Mouse (Mus musculus) neural tube, embryonic 15.5 days (tissue): ENCODE results near the gene Tex9. TPM values are rescaled to one million over a fixed set of nuclear protein-coding genes. Genes with fewer than 3 reads are reported as not detected.

Experiments used
- ATAC-seq: fragments of 200-750 bp; cut with Nextera tagmentation; 2 replicates; pipeline ENCODE4 v1.8.0; 2017; ENCODE audit warnings: mild to moderate bottlenecking, moderate TSS enrichment, moderate library complexity; ENCODE audit not compliant: low FRiP score
- H3K27ac ChIP-seq: fragments of 300-500 bp; sonication (generic); replicated peaks from 2 replicates; pipeline ENCODE4 v1.5.1; 2015; ENCODE audit warnings: mild to moderate bottlenecking, inconsistent platforms
- H3K27me3 ChIP-seq: fragments of 300-500 bp; sonication (generic); replicated peaks from 2 replicates; pipeline ENCODE4 v1.6.1; 2015; ENCODE audit warnings: inconsistent platforms
- H3K36me3 ChIP-seq: fragments of 300-500 bp; sonication (generic); 2 replicates; pipeline ENCODE4 v1.6.1; 2015; ENCODE audit warnings: inconsistent platforms
- H3K4me1 ChIP-seq: fragments of 300-500 bp; sonication (generic); 2 replicates; pipeline ENCODE4 v1.6.1; 2015; ENCODE audit warnings: inconsistent platforms
- H3K4me2 ChIP-seq: fragments of 300-500 bp; sonication (generic); 2 replicates; pipeline ENCODE4 v1.6.1; 2015; ENCODE audit warnings: inconsistent platforms, mild to moderate bottlenecking, moderate library complexity
- H3K4me3 ChIP-seq: fragments of 300-500 bp; sonication (generic); replicated peaks from 2 replicates; pipeline ENCODE4 v1.5.1; 2015; ENCODE audit warnings: mild to moderate bottlenecking, inconsistent platforms
- H3K9ac ChIP-seq: fragments of 300-500 bp; sonication (generic); replicated peaks from 2 replicates; pipeline ENCODE4 v1.6.1; 2015; ENCODE audit warnings: mild to moderate bottlenecking, inconsistent platforms
- H3K9me3 ChIP-seq: fragments of 300-500 bp; sonication (generic); replicated peaks from 2 replicates; pipeline ENCODE4 v1.6.1; 2016; ENCODE audit warnings: inconsistent platforms
- WGBS: fragments of 180-500 bp; shearing (Covaris S2); methylation state at CpG from one replicate; pipeline ENCODE4 v1.1.7; 2015; ENCODE audit warnings: mixed read lengths; 5-methylcytosine and 5-hydroxymethylcytosine counted together
- polyA plus RNA-seq: library from polyadenylated mRNA; unstranded; fragments of >200 nt; fragmentation: Nextera tagmentation; extraction: Ambion mirVana; gene quantifications from 2 replicates; pipeline ENCODE4 v1.2.1, GENCODE M21; 2015

Tex9 gene
- polyA plus RNA-seq, 1 experiment from 2014 or later, result 26.8 TPM

DNA sequence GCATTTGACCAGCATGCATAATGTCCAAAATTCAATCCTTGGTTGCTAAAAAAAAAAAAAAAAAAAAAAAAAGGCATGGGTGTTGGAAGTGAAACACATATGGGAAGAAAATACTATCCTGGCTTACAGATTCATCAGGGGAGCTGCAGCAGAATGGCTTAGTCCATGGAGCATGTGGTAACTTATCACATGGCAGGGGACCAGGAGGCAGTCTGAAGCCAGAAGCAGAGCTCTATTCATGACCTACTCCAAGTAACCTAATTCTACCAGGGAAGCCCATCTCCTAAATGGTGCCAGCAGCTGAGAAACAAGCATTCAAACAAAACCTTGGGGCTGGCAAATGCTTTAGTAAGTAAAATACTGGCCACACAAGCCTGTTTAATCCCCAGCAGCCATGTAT lies 27.2 kb upstream of the Tex9 start:
- H3K4me1 ChIP-seq, result no peaks in the 10 kb centered on the region
- H3K27me3 ChIP-seq, result no peaks in the 10 kb centered on the region
- H3K4me3 ChIP-seq, result no peak overlapping the region
- no peak overlapping the region for H3K27ac ChIP-seq
- H3K36me3 ChIP-seq, result no peaks in the 10 kb centered on the region
- no peak for ATAC-seq
- no peak overlapping the region for H3K4me2 ChIP-seq
- H3K9me3 ChIP-seq, result no peaks in the 10 kb centered on the region
- H3K9ac ChIP-seq, result no peak overlapping the region

GRCm38 (mm10) chr9:72515366-72515765 lies 23.4 kb upstream of the Tex9 start:
- H3K27me3 ChIP-seq, result no peaks in the 10 kb centered on the region
- no peaks in the 10 kb centered on the region for H3K4me1 ChIP-seq
- no peak overlapping the region for H3K9ac ChIP-seq
- ATAC-seq, result no peak
- H3K27ac ChIP-seq, result no peak overlapping the region
- H3K4me3 ChIP-seq, result no peak overlapping the region
- H3K36me3 ChIP-seq, result no peaks in the 10 kb centered on the region
- no peaks in the 10 kb centered on the region for H3K9me3 ChIP-seq
- H3K4me2 ChIP-seq, result no peak overlapping the region

DNA sequence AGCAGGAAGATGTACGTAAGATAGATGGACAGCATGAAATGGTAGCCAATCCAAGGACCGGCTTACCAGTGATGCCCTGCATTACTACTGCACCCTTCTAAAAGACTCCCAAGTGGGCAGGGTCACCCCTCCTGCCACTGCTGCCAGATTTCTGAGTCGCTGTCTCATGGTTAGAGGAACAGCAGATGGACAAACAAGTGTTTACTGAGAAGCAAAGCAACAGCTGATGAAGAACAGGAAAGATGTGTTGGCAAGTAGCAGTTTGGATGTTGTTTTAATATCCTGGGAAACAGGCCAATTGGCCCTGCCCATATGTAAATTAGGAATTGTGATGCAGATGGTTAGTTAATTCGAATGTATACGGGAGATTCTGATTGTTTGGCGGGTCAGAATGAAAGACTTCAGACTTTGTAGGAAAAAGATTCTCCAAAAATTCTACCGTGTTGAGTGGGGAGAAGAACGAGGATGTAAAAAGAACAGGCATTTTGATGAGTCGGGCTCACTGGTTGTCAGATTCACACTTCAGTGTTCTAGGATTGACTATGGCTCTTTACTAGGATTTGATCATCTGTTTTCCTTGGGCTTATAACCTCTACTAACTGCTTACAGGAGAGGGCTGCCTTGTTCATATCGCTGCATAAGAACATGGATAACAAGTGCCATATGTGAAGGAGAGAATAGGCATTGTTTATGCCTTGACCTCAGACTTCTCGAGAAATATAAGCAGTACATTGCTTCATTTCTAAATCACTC lies 20.4 kb upstream of the Tex9 start:
- Histone ChIP-seq H3K9me3 (no peaks in the 10 kb centered on the region), H3K36me3 (no peaks in the 10 kb centered on the region), H3K4me3 (no peak overlapping the region), H3K9ac (no peak overlapping the region), H3K4me2 (no peak overlapping the region), H3K27ac (no peak overlapping the region), H3K27me3 (no peaks in the 10 kb centered on the region), H3K4me1 (no peaks in the 10 kb centered on the region)
- no peak for ATAC-seq
- WGBS, result 43% methylated on average over 11 of the region's 11 CpGs

- WGBS, result 56% methylated on average over 3 of the region's 3 CpGs
- H3K36me3 ChIP-seq, result no peaks in the 10 kb centered on the region
- no peak overlapping the region for H3K4me3 ChIP-seq
- H3K27ac ChIP-seq, result no peak overlapping the region
- no peak for ATAC-seq
- no peaks in the 10 kb centered on the region for H3K27me3 ChIP-seq
- H3K9me3 ChIP-seq, result no peaks in the 10 kb centered on the region
- no peak overlapping the region for H3K4me2 ChIP-seq
- H3K9ac ChIP-seq, result no peak overlapping the region
- H3K4me1 ChIP-seq, result peaks cover 3% of the 10 kb centered on the region
Observed at GRCm38 (mm10) chr9:72497171-72497570, 5.2 kb upstream of the Tex9 start.

GRCm38 (mm10) chr9:72496691-72497090 lies 4.7 kb upstream of the Tex9 start:
- H3K4me3 ChIP-seq, result no peak overlapping the region
- ATAC-seq, result no peak
- H3K9me3 ChIP-seq, result no peaks in the 10 kb centered on the region
- no peak overlapping the region for H3K4me2 ChIP-seq
- H3K27me3 ChIP-seq, result no peaks in the 10 kb centered on the region
- peaks cover 6% of the 10 kb centered on the region for H3K4me1 ChIP-seq
- WGBS, result 66% methylated on average over 2 of the region's 2 CpGs
- no peak overlapping the region for H3K9ac ChIP-seq
- no peak overlapping the region for H3K27ac ChIP-seq
- no peaks in the 10 kb centered on the region for H3K36me3 ChIP-seq

GRCm38 (mm10) chr9:72493984-72494685 lies 2.1 kb upstream of the Tex9 start:
- Histone ChIP-seq H3K27ac (no peak overlapping the region), H3K4me1 (peaks cover 16% of the 10 kb centered on the region), H3K9ac (no peak overlapping the region), H3K4me3 (no peak overlapping the region), H3K4me2 (no peak overlapping the region), H3K9me3 (no peaks in the 10 kb centered on the region), H3K27me3 (no peaks in the 10 kb centered on the region), H3K36me3 (no peaks in the 10 kb centered on the region)
- 83% methylated on average over 3 of the region's 3 CpGs for WGBS
- ATAC-seq, result no peak

- Histone ChIP-seq H3K36me3 (no peaks in the 10 kb centered on the region), H3K9me3 (no peaks in the 10 kb centered on the region), H3K9ac (no peak overlapping the region), H3K4me3 (no peak overlapping the region), H3K27ac (no peak overlapping the region), H3K4me1 (peaks cover 16% of the 10 kb centered on the region), H3K27me3 (no peaks in the 10 kb centered on the region), H3K4me2 (no peak overlapping the region)
- no peak for ATAC-seq
- 93% methylated on average over 2 of the region's 2 CpGs for WGBS
Observed at GRCm38 (mm10) chr9:72493465-72493864, 1.5 kb upstream of the Tex9 start.

- H3K4me1 ChIP-seq, result peaks cover 16% of the 10 kb centered on the region
- no peaks in the 10 kb centered on the region for H3K9me3 ChIP-seq
- no peaks in the 10 kb centered on the region; the same call in 1 of the 2 replicates for H3K36me3 ChIP-seq
- no peaks in the 10 kb centered on the region for H3K27me3 ChIP-seq
- peak; percentile 95 for ATAC-seq
- peak overlapping the region; percentile 87 for H3K27ac ChIP-seq
- peak overlapping the region; percentile 60 for H3K9ac ChIP-seq
- H3K4me2 ChIP-seq, result peak overlapping the region; percentile 79
- under 1% methylated on average over 32 of the region's 32 CpGs for WGBS
- peak overlapping the region; percentile 74 for H3K4me3 ChIP-seq
Observed at GRCm38 (mm10) chr9:72491559-72492193, 336 bp downstream of the Tex9 start.

DNA sequence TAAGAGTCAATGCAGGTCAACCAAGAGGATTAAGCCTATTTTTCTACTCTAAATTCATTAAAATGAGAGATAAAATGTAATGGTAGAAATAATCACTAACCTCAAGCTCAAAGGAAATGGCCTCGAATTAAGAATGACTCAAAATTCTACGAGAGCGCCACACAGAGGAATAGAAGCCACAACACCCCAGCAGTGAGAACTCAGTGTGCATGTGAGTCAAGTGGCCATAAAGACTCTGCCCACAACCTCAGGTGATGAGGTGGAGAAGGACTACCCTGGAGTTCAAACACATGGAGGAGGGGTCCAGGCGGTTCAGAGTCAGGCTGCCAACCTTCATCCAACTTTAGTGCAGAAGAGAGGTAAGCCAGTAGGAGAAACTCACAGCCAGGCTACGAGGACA lies 2.9 kb downstream of the Tex9 start:
- WGBS, result 96% methylated on average over 5 of the region's 5 CpGs
- H3K4me1 ChIP-seq, result peaks cover 16% of the 10 kb centered on the region
- no peak overlapping the region for H3K4me2 ChIP-seq
- no peak for ATAC-seq
- H3K27me3 ChIP-seq, result no peaks in the 10 kb centered on the region
- no peaks in the 10 kb centered on the region; the same call in 1 of the 2 replicates for H3K36me3 ChIP-seq
- H3K27ac ChIP-seq, result no peak overlapping the region
- H3K4me3 ChIP-seq, result no peak overlapping the region
- H3K9me3 ChIP-seq, result no peaks in the 10 kb centered on the region
- no peak overlapping the region for H3K9ac ChIP-seq

DNA sequence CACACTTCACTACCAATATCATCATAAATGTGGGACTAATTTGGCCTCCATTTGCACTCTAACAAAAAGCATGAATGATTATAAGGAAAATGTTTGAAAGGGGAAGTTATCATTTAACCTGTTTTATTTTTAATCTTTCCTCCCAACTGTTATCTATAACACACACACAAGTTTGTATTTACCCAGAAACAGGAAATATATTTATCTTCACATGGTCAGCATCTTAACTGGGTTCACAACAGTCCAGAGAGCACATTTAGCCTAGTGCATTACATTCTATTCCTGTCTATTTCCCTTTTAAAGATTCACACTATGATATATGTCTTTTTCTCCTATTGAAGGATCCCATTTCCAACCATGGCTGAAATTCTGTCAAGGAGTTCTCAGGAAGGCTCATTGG lies 3.5 kb downstream of the Tex9 start:
- Histone ChIP-seq H3K4me2 (no peak overlapping the region), H3K36me3 (no peaks in the 10 kb centered on the region; the same call in 1 of the 2 replicates), H3K27me3 (no peaks in the 10 kb centered on the region), H3K9ac (no peak overlapping the region), H3K4me3 (no peak overlapping the region), H3K4me1 (peaks cover 16% of the 10 kb centered on the region), H3K9me3 (no peaks in the 10 kb centered on the region), H3K27ac (no peak overlapping the region)
- no peak for ATAC-seq

DNA sequence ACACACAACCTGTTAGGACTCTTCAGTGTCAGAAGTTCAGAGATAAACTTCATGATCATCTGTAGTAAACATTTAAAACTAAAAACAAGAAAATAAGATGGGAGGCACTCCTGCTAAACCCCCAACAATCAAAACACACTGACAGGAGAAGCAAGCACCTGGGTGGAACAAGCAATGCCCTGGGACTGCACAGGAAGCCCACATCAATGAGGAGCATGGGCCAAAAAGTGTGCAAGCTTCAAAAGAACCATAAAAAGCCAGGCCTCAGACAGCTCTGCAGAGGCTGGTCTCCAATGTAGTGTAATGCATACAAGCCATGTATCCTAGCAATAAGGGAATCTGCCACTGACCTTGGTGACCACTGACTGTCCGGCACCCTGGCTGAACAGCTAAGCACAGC lies 12.7 kb downstream of the Tex9 start:
- no peak overlapping the region for H3K4me3 ChIP-seq
- H3K27ac ChIP-seq, result no peak overlapping the region
- no peaks in the 10 kb centered on the region for H3K4me1 ChIP-seq
- ATAC-seq, result no peak
- 64% methylated on average over 1 of the region's 1 CpGs for WGBS
- H3K27me3 ChIP-seq, result no peaks in the 10 kb centered on the region
- no peaks in the 10 kb centered on the region for H3K9me3 ChIP-seq
- 0 out of 2 replicates have a peak, but pooled peaks cover 18% of the 10 kb centered on the region for H3K36me3 ChIP-seq
- H3K4me2 ChIP-seq, result no peak overlapping the region
- no peak overlapping the region for H3K9ac ChIP-seq

DNA sequence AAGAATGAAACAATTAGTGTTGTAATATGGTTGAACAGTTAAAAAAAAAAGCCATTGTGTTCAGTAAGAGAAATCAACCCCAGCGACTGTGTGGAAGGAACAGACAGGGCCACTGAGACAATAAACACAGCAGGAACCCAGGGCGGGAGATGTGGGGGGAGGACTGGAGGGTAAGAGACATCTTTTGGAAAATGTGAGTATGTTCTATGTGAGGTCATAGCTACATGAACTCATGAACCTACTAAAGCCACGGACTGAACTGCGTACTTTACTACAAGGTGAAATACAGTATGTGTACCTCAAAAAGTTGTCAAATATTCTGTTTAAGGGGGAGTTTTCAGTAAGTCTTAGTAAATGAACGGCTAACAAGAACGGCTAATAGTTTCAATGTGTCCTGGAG lies 14.7 kb downstream of the Tex9 start:
- Histone ChIP-seq H3K27ac (no peak overlapping the region), H3K4me3 (no peak overlapping the region), H3K4me1 (no peaks in the 10 kb centered on the region), H3K9me3 (no peaks in the 10 kb centered on the region), H3K9ac (no peak overlapping the region), H3K36me3 (peaks cover 28% of the 10 kb centered on the region; the same call in 1 of the 2 replicates), H3K4me2 (no peak overlapping the region), H3K27me3 (no peaks in the 10 kb centered on the region)
- 59% methylated on average over 6 of the region's 6 CpGs for WGBS
- ATAC-seq, result no peak
